Mouse (Mus musculus) erythroblast, embryonic 14.5 days (primary cell): ENCODE data around the gene Defb13. TPM values are rescaled to one million over a fixed set of nuclear protein-coding genes. Genes with fewer than 3 reads are reported as not detected.

Source experiments
- H3K27me3 ChIP-seq: 2 replicates; pipeline ENCODE4 v1.6.1; 2012; ENCODE audit warnings: inconsistent platforms; ENCODE audit not compliant: control insufficient read depth
- H3K36me3 ChIP-seq: 2 replicates; pipeline ENCODE4 v1.6.1; 2012; ENCODE audit warnings: mild to moderate bottlenecking, inconsistent platforms; ENCODE audit not compliant: control insufficient read depth
- H3K4me1 ChIP-seq: 2 replicates; pipeline ENCODE4 v1.6.1; 2012; ENCODE audit warnings: inconsistent platforms; ENCODE audit not compliant: control insufficient read depth
- H3K4me3 ChIP-seq: replicated peaks from 2 replicates; pipeline ENCODE3; 2012; ENCODE audit warnings: moderate library complexity, mild to moderate bottlenecking, inconsistent platforms
- H3K9me3 ChIP-seq: 2 replicates; pipeline ENCODE4 v1.6.1; 2012; ENCODE audit warnings: low read length, inconsistent platforms, mixed read lengths; ENCODE audit not compliant: control insufficient read depth
- GATA1 ChIP-seq: IDR thresholded peaks from 2 replicates; pipeline ENCODE4 v1.6.1; 2012; ENCODE audit warnings: low read length, inconsistent platforms, mixed read lengths
- TAL1 ChIP-seq: IDR thresholded peaks from 3 replicates; pipeline ENCODE4 v1.6.1; 2012; ENCODE audit warnings: low read length, inconsistent platforms, mixed read lengths
- polyA plus RNA-seq: library from polyadenylated mRNA; stranded (reverse); fragments of >175 nt; gene quantifications from 2 replicates; pipeline ENCODE4 v1.2.3, GENCODE M21; 2012

Gene Defb13
- polyA plus RNA-seq, 1 experiment = not detected

- TF ChIP-seq TAL1 = no peak
- TF ChIP-seq GATA1 = no peak
- Histone ChIP-seq H3K9me3 (no peaks in the 10 kb centered on the region), H3K27me3 (no peaks in the 10 kb centered on the region), H3K36me3 (no peaks in the 10 kb centered on the region), H3K4me3 (no peak overlapping the region), H3K4me1 (no peaks in the 10 kb centered on the region)
These were observed 9.8 kb downstream of the Defb13 start for GRCm38 (mm10) chr8:21956336-21956735.

DNA sequence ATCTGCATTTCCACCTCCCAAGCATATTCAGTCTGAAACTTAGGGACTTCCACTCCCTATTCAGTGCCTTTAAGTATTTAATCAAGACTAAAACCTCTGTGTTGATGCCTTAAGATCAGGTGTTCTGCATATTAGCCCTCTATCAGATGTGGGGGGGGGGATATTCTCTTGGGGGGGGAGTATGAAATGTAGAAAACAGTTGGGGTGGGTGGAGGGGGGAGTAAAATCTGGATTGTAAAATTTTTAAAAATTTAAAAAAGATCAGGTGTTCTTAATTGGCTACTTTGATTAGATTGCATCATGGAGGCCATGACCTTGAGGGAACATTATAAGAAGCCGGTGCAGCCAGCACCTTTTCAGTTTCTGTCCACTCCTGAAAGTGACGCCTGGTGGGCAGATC lies 11.9 kb downstream of the Defb13 start, which contains the start of gene Fam90a1a:
Gene Fam90a1a, plus strand, starts transcription at position 301 of the 400 bp plus-strand sequence.
- TF ChIP-seq GATA1 = no peak
- H3K4me3 ChIP-seq = no peak within 1 kb of the TSS

GRCm38 (mm10) chr8:21966646-21967045 lies 20.1 kb downstream of the Defb13 start:
- Histone ChIP-seq H3K27me3 (no peaks in the 10 kb centered on the region), H3K4me1 (no peaks in the 10 kb centered on the region), H3K36me3 (no peaks in the 10 kb centered on the region), H3K9me3 (no peaks in the 10 kb centered on the region), H3K4me3 (no peak overlapping the region)
- TF ChIP-seq GATA1 = no peak

More for the DNA sequence above, 11.9 kb downstream of the Defb13 start, which contains the start of gene Fam90a1a:
- H3K36me3 ChIP-seq = no peaks in the 10 kb centered on the region
- no peaks in the 10 kb centered on the region for H3K9me3 ChIP-seq
- no peaks in the 10 kb centered on the region for H3K4me1 ChIP-seq
- H3K27me3 ChIP-seq = no peaks in the 10 kb centered on the region

GRCm38 (mm10) chr8:21969475-21969874 lies 22.9 kb downstream of the Defb13 start, which contains the start of gene Ccdc70:
Gene Ccdc70 (plus strand): TSS chr8:21969775.
- TF ChIP-seq TAL1 = no peak
- no peak for TF ChIP-seq GATA1
- H3K27me3 ChIP-seq = no peaks in the 10 kb centered on the region

GRCm38 (mm10) chr8:21978193-21978592 lies 31.6 kb downstream of the Defb13 start:
- Histone ChIP-seq H3K27me3 (no peaks in the 10 kb centered on the region), H3K36me3 (no peaks in the 10 kb centered on the region), H3K9me3 (peaks cover 3% of the 10 kb centered on the region; the same call in 1 of the 2 replicates), H3K4me1 (no peaks in the 10 kb centered on the region), H3K4me3 (no peak overlapping the region)
- TF ChIP-seq TAL1 = no peak
- no peak for TF ChIP-seq GATA1

More at GRCm38 (mm10) chr8:21969475-21969874, 22.9 kb downstream of the Defb13 start, which contains the start of gene Ccdc70:
- no peak within 1 kb of the TSS for H3K4me3 ChIP-seq
- H3K4me1 ChIP-seq = no peaks in the 10 kb centered on the region
- no peaks in the 10 kb centered on the region for H3K36me3 ChIP-seq
- H3K9me3 ChIP-seq = no peaks in the 10 kb centered on the region; the same call in 1 of the 2 replicates

- Histone ChIP-seq H3K9me3 (peaks cover 3% of the 10 kb centered on the region; the same call in 1 of the 2 replicates), H3K4me3 (no peak overlapping the region), H3K27me3 (no peaks in the 10 kb centered on the region), H3K4me1 (no peaks in the 10 kb centered on the region), H3K36me3 (no peaks in the 10 kb centered on the region)
- TF ChIP-seq GATA1 (no peak), TAL1 (no peak)
These were observed 35.2 kb downstream of the Defb13 start for GRCm38 (mm10) chr8:21981664-21982337.

- no peak overlapping the region for H3K4me3 ChIP-seq
- H3K36me3 ChIP-seq = peaks cover 69% of the 10 kb centered on the region
- no peaks in the 10 kb centered on the region for H3K4me1 ChIP-seq
- H3K27me3 ChIP-seq = no peaks in the 10 kb centered on the region
- H3K9me3 ChIP-seq = peaks cover 8% of the 10 kb centered on the region
- TF ChIP-seq GATA1 (no peak), TAL1 (no peak)
These were observed 45.6 kb downstream of the Defb13 start for GRCm38 (mm10) chr8:21992184-21992583.

GRCm38 (mm10) chr8:21995181-21995580 lies 48.6 kb downstream of the Defb13 start:
- Histone ChIP-seq H3K4me3 (no peak overlapping the region), H3K9me3 (no peaks in the 10 kb centered on the region), H3K36me3 (peaks cover 87% of the 10 kb centered on the region), H3K4me1 (no peaks in the 10 kb centered on the region), H3K27me3 (no peaks in the 10 kb centered on the region)
- TF ChIP-seq TAL1 = no peak
- TF ChIP-seq GATA1 = no peak

Other genes starting within 250 kb of the Defb13 start
- gene AY761184, start 243.1 kb upstream of the Defb13 start, polyA plus RNA-seq = not detected in 2 replicates
- gene Defa24, start 212.3 kb upstream of the Defb13 start, polyA plus RNA-seq = not detected in 2 replicates
- gene Defb50, start 123.2 kb upstream of the Defb13 start, polyA plus RNA-seq = not detected in 2 replicates
- not detected in 2 replicates for gene Defb2, start 106.8 kb upstream of the Defb13 start, polyA plus RNA-seq
- gene Defb10, start 87.9 kb upstream of the Defb13 start, polyA plus RNA-seq = not detected in 2 replicates
- not detected in 2 replicates for gene Defb9, start 61.3 kb upstream of the Defb13 start, polyA plus RNA-seq
- not detected in 2 replicates for gene Defb11, start 40.4 kb upstream of the Defb13 start, polyA plus RNA-seq
- not detected in 2 replicates for gene Defb15, start 14.1 kb upstream of the Defb13 start, polyA plus RNA-seq
- gene Defb35, start 8.4 kb upstream of the Defb13 start, polyA plus RNA-seq = not detected in 2 replicates
- not detected in 2 replicates for gene Fam90a1a, start 12.0 kb downstream of the Defb13 start, polyA plus RNA-seq
- not detected in 2 replicates for gene Ccdc70, start 23.0 kb downstream of the Defb13 start, polyA plus RNA-seq
- 0.38 and 0.42 TPM in 2 replicates for gene Atp7b, start 113.5 kb downstream of the Defb13 start, polyA plus RNA-seq
- 0.01 TPM in 2 replicates for gene Alg11, start 114.0 kb downstream of the Defb13 start, polyA plus RNA-seq
- gene Nek5, start 178.3 kb downstream of the Defb13 start, polyA plus RNA-seq = not detected in 2 replicates
- 0.05 and 0.11 TPM in 2 replicates for gene Nek3, start 219.7 kb downstream of the Defb13 start, polyA plus RNA-seq
- gene Ckap2, start 239.1 kb downstream of the Defb13 start, polyA plus RNA-seq = 1.2 and 1.4 TPM in 2 replicates
- 0.13 and 0.15 TPM in 2 replicates for gene Vps36, start 246.0 kb downstream of the Defb13 start, polyA plus RNA-seq